Mouse (Mus musculus): Measurements from ENCODE around the gene Ankrd9. TPM values are rescaled to one million over a fixed set of nuclear protein-coding genes. Genes with fewer than 3 reads are reported as not detected.

Gene Ankrd9
- polyA plus RNA-seq, 1 experiment, result 3.6 TPM

DNA sequence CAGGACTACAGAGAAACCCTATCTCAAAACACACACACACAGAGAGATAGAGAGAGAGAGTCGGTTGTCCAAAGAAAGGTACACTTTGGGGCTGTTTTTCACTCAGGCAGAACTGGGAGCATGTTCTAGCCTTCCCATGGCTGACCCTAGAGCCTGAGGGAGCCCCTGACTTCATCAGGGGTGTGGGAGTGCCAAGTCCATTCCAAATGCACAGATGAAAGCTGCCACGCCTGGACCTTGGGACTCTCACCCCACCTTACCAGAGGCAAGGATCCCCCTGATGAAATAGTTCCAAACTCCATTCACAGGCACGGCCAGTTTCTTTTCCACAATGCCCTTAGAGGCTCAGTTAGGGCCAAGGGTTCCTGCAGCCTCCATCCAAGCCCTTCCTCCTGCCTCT, 968 bp upstream of the Ankrd9 start:
- TF ChIP-seq FLI1 (IDR thresholded peaks at IDR 0.05; ENCODE audit: low read length) (no peak), GATA1 (IDR thresholded peaks at IDR 0.05; ENCODE audit: borderline replicate concordance, low read length) (no peak)
- H3K4me1 ChIP-seq, result peaks cover 68% of the 10 kb centered on the region
- peaks cover 35% of the 10 kb centered on the region for H3K27me3 ChIP-seq (replicated peaks)
- H3K9me3 ChIP-seq, result peaks cover 8% of the 10 kb centered on the region; the same call in 1 of the 2 replicates
- H3K36me3 ChIP-seq (replicated peaks; ENCODE audit: low read length), result peaks cover 28% of the 10 kb centered on the region
- no peak overlapping the region for H3K4me3 ChIP-seq (replicated peaks)

DNA sequence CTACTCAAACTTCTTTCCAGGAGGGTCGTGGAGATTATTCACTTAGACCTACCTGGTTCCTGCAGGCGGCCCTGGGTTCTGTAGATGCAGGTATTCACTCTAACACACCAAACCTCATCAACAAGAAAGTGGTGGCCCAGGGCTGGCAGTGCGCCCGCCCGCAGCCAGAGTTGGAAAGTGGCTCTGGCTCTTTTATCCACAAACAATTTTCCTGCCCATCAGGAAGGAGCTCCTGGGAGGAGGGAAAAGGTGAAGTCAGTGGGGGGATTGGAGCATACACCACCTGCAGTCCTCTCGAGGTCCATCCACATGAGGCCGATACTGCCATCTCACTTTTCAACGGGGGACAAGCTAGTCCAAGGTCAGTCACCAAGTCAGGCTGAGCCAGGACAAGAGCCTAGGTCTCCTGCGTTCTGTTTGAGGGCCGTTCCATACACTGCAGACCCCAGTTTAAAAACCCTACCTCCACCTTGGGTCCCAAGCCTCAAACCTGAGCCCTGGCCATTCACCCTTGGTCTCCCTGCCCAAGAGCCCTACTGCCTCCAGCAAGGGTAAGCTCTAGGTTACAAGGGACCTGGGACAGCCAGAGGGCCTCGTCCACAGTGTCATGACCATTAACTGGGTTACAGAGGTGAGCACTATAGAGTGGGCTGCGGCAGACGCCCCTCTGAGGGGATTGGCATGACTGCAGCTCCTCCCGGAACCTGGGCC, 789 bp downstream of the Ankrd9 start:
- Histone ChIP-seq H3K36me3 (replicated peaks; ENCODE audit: low read length) (peaks cover 44% of the 10 kb centered on the region), H3K27me3 (replicated peaks) (peaks cover 24% of the 10 kb centered on the region), H3K9me3 (peaks cover 8% of the 10 kb centered on the region; the same call in 1 of the 2 replicates), H3K4me3 (replicated peaks) (peak overlapping the region; percentile 95), H3K4me1 (peaks cover 68% of the 10 kb centered on the region)
- TF ChIP-seq FLI1 (IDR thresholded peaks at IDR 0.05; ENCODE audit: low read length) (no peak), GATA1 (IDR thresholded peaks at IDR 0.05; ENCODE audit: borderline replicate concordance, low read length) (no peak)

DNA sequence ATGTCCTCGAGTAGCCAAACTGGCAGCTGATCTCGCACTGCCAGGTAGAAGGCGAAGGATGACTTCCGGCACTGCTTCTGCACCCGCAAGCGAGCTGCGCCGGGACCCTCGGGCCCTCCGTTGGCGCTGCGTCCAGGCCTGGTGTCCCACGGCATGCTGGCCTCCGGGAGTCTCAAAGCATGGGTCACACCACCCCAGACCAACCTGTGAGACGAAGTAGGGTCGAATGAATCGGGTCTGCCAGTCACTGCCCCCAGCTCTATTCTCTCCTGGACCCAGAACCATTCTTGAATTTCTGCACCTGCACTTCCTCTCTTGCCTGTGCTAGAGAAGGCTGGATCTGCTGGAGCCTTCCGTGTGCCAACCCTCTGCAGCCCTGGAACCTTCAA, 1.5 kb downstream of the Ankrd9 start:
- H3K4me1 ChIP-seq, result peaks cover 72% of the 10 kb centered on the region
- TF ChIP-seq GATA1 (IDR thresholded peaks at IDR 0.05; ENCODE audit: borderline replicate concordance, low read length), result no peak
- no peak for TF ChIP-seq FLI1 (IDR thresholded peaks at IDR 0.05; ENCODE audit: low read length)
- H3K9me3 ChIP-seq, result peaks cover 8% of the 10 kb centered on the region; the same call in 1 of the 2 replicates
- peaks cover 20% of the 10 kb centered on the region for H3K27me3 ChIP-seq (replicated peaks)
- H3K36me3 ChIP-seq (replicated peaks; ENCODE audit: low read length), result peaks cover 50% of the 10 kb centered on the region
- peak overlapping the region; percentile 4 for H3K4me3 ChIP-seq (replicated peaks)

DNA sequence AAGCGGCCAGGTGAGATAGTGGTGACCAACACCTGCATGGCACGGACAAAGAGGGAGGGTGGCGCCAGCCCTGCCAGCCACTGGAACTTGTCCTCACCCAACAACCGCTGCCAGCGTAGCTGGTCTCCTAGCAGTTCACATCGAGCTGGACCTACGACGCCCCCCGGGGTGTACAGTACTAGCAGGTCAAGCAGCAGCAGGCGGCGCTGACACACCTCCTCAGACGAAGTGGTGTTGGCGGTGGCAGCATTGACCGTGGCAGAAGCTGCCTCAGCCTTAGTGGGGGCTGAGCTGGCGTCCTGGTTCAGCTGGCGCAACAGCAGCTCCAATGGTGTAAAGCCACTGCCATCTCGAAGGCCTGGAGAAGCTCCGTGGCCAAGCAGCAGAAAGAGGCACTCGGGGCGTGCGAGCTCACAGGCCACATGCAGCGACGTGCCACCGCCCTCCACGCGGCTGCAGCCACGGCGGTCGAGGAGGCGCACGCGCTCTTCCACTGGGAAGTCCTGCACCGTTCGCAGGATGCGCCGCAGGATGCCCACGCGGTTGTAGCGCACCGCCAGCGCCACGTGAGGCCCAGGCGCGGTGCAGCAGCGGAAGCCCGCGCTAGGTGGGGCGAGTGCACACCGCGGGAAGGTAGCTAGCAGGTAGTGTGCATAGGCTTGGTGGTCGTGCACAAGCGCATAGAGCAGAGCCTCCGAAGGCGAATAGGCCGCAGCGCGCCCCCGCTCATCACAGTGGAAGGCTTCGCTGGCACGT, 2.1 kb downstream of the Ankrd9 start:
- H3K4me3 ChIP-seq (replicated peaks), result peak overlapping the region; percentile 53
- peaks cover 72% of the 10 kb centered on the region for H3K4me1 ChIP-seq
- peaks cover 8% of the 10 kb centered on the region; the same call in 1 of the 2 replicates for H3K9me3 ChIP-seq
- TF ChIP-seq FLI1 (IDR thresholded peaks at IDR 0.05; ENCODE audit: low read length) (no peak), GATA1 (IDR thresholded peaks at IDR 0.05; ENCODE audit: borderline replicate concordance, low read length) (no peak)
- peaks cover 54% of the 10 kb centered on the region for H3K36me3 ChIP-seq (replicated peaks; ENCODE audit: low read length)
- H3K27me3 ChIP-seq (replicated peaks), result peaks cover 18% of the 10 kb centered on the region

DNA sequence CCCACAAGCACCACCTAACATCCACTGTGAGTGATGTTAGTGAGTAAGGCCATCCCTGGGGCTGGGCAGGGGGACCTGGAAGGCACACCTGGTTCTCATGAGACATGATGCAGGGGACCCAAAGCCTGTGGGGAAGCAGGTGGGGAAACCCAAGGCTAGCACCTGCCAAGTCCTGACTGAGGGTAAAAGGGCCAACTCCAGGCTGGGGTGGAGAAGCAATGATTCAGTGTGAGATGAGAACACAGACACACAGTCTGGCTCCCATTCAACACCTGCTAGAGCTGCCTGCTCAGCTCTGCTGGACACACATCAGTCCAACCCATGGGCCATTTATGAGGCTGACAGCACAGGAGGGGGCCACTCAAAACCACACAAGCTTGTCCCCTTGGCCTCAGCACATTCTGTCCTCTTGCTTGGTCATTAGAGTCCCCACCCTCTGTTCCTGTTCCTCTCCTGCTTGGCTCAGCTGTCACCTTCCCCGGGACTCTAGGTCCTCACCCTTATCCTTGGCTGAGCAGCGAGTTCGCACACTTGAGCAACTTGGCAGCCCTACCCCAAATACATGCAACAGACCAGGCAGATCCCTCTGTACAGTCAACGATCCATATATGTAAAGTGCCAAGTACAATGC, 2.9 kb downstream of the Ankrd9 start:
- H3K27me3 ChIP-seq (replicated peaks), result peaks cover 14% of the 10 kb centered on the region
- H3K36me3 ChIP-seq (replicated peaks; ENCODE audit: low read length), result peaks cover 62% of the 10 kb centered on the region
- TF ChIP-seq FLI1 (IDR thresholded peaks at IDR 0.05; ENCODE audit: low read length) (no peak), GATA1 (IDR thresholded peaks at IDR 0.05; ENCODE audit: borderline replicate concordance, low read length) (no peak)
- peak overlapping the region; percentile 51 for H3K4me3 ChIP-seq (replicated peaks)
- peaks cover 73% of the 10 kb centered on the region for H3K4me1 ChIP-seq
- peaks cover 8% of the 10 kb centered on the region; the same call in 1 of the 2 replicates for H3K9me3 ChIP-seq

DNA sequence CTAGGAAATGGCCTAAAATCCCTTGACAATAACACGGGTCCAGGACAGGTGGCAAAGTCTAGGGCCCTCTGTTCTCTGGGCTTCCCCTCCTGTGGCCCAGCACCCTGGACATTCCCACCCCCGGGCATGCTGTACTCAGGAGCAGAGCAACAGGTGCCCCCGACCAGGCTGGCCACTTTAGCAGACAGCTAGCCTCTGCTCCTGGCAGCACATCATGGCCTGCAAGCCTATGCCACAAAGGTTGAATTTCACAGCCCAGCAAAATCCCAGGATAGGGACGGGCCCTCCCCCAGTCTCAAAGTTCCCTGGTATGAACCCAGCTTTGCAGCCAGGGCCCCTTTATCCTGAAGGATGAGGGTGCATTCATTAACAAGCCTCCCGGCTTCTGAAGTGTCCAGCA, 3.5 kb downstream of the Ankrd9 start:
- Histone ChIP-seq H3K36me3 (replicated peaks; ENCODE audit: low read length) (peaks cover 68% of the 10 kb centered on the region), H3K27me3 (replicated peaks) (peaks cover 12% of the 10 kb centered on the region), H3K9me3 (peaks cover 8% of the 10 kb centered on the region; the same call in 1 of the 2 replicates), H3K4me1 (peaks cover 74% of the 10 kb centered on the region), H3K4me3 (replicated peaks) (peak overlapping the region; percentile 47)
- TF ChIP-seq GATA1 (IDR thresholded peaks at IDR 0.05; ENCODE audit: borderline replicate concordance, low read length), result no peak
- TF ChIP-seq FLI1 (IDR thresholded peaks at IDR 0.05; ENCODE audit: low read length), result no peak

DNA sequence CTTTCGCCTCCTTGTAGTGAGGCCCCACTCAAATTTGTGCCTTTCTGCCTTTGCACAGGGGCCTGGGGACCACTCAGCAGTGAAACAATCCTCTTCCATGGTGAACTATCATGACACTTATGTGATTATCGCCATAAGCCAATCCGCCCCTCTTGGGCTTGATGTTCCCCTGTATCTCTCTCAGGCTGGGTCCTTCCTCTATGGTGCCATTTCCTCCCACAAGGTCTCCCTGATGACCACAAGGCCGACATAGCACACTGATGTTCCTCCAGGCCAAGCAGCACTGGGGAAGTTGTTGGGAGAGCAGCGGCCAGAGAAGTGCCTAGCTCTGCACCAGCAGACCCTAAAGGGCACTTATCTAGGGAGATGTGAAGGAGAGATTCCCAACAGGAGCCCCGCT, 4.1 kb downstream of the Ankrd9 start:
- H3K4me1 ChIP-seq, result peaks cover 73% of the 10 kb centered on the region
- H3K9me3 ChIP-seq, result peaks cover 8% of the 10 kb centered on the region; the same call in 1 of the 2 replicates
- TF ChIP-seq FLI1 (IDR thresholded peaks at IDR 0.05; ENCODE audit: low read length) (no peak), GATA1 (IDR thresholded peaks at IDR 0.05; ENCODE audit: borderline replicate concordance, low read length) (no peak)
- H3K36me3 ChIP-seq (replicated peaks; ENCODE audit: low read length), result peaks cover 74% of the 10 kb centered on the region
- peaks cover 8% of the 10 kb centered on the region for H3K27me3 ChIP-seq (replicated peaks)
- H3K4me3 ChIP-seq (replicated peaks), result peak overlapping the region; percentile 54

DNA sequence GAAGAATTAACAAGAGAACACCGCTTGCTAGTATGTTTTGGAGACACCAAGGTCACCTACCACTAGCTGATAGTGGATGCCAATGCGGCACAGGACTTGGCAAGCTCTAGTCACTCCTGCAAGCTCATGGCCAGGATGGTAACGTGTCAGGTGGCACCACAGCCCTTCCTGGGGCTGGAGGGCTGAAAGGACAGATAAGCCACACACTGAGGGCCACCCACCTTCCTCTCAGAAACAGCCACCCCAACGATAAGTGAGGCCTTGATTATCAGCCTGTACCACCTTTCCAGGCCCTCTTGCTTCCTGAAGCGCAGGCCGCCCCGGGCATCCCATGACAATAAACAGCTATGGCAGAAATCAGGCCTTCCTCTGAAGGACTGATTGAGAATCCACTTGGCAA, 4.5 kb downstream of the Ankrd9 start:
- Histone ChIP-seq H3K9me3 (peaks cover 8% of the 10 kb centered on the region; the same call in 1 of the 2 replicates), H3K27me3 (replicated peaks) (peaks cover 8% of the 10 kb centered on the region), H3K4me1 (peaks cover 69% of the 10 kb centered on the region), H3K36me3 (replicated peaks; ENCODE audit: low read length) (peaks cover 79% of the 10 kb centered on the region), H3K4me3 (replicated peaks) (peak overlapping the region; percentile 11)
- TF ChIP-seq FLI1 (IDR thresholded peaks at IDR 0.05; ENCODE audit: low read length) (no peak), GATA1 (IDR thresholded peaks at IDR 0.05; ENCODE audit: borderline replicate concordance, low read length) (no peak)

DNA sequence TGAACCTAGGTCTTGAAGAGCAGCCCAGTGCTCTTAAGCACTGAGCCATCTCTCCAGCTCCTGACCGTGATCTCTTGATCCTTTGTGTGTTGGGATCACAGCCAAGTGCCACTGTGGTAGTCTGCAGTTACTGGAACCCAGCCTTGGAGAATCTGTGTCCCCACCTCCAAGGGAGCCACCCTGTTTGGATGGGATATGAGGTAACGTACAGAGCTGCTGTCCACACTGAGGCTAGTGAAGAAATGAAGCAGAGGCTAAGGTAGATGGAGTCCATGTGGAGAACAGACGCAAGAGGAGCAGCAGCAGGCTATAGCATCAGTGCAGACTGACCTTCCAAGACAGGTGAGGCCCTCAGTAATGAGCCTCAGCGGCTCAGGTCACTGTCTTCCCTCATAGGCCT, 5.0 kb downstream of the Ankrd9 start:
- Histone ChIP-seq H3K4me3 (replicated peaks) (peak overlapping the region; percentile 15), H3K27me3 (replicated peaks) (peaks cover 8% of the 10 kb centered on the region), H3K4me1 (peaks cover 66% of the 10 kb centered on the region), H3K9me3 (peaks cover 8% of the 10 kb centered on the region; the same call in 1 of the 2 replicates), H3K36me3 (replicated peaks; ENCODE audit: low read length) (peaks cover 83% of the 10 kb centered on the region)
- TF ChIP-seq FLI1 (IDR thresholded peaks at IDR 0.05; ENCODE audit: low read length) (no peak), GATA1 (IDR thresholded peaks at IDR 0.05; ENCODE audit: borderline replicate concordance, low read length) (no peak)

Data from megakaryocyte, embryonic 14.5 days (primary cell).